Mouse (Mus musculus) layer of hippocampus, postnatal 14 days (tissue): ENCODE measurements around the gene Mgarp. TPM values are rescaled to one million over a fixed set of nuclear protein-coding genes. Genes with fewer than 3 reads are reported as not detected.
A peak's percentile ranks its signal among the peaks of the same experiment; 100 is the strongest.
"Not testable (repeated sequence)": the region's sequence is repeated elsewhere in the genome, so short reads cannot be mapped to it uniquely, and the experiment has no call there.

Source experiments
- DNase-seq, 2 experiments: peaks; one replicate each; pipeline ENCODE4 v3.0.0; 2021 to 2022; ENCODE audit warnings: low spot score in 2 of 2, mixed read lengths in 1 of 2
- total RNA-seq, 2 experiments: library from RNA; stranded (reverse); gene quantifications; 2 replicates each; pipeline ENCODE4 v1.2.3; 2021

The Mgarp gene
- total RNA-seq, 2 experiments from 2014 or later: not detected

DNA sequence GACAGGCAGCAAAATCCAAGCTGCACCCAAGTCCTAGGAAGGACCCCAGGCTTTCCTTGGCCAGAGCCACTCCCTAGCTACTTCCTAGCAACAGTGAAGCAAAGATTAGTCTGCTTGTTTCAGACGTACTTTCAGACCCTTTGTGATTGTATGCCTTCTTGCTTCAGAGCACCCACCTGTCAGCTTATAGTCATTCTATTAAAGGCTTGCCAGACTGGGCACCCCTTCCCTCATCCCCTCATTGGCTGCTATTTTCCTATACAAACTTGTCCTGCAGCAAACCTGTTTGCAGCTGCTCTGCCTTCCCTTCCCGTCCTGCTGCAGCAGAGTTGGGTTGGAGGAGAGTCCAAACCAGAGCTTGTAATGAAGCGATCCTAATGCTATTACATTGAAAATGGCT lies 2.1 kb upstream of the Mgarp start:
- DNase-seq: no peak

GRCm38 (mm10) chr3:51397700-51398299 lies 1.3 kb upstream of the Mgarp start:
- DNase-seq: no peak

GRCm38 (mm10) chr3:51395461-51396145 lies 935 bp downstream of the Mgarp start:
- no peak for DNase-seq

DNA sequence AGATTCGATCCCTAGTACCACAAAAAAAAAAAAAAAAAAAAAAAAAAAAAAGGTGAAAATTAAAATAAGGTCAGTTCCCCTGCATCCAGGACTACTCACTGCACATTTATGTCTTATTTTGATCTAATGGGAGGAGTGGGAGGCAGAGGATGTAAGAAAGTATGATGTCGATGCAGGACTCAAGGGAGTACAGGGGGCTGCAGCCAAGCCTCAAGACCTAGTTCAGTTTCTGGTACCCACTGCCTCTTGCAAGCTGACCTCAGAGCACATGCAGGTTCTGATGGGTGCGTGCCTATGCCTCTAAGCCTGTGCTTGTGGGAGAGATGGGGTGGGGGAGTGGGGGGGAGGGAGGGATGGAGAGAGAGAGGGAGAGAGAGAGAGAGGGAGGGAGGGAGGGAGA lies 1.7 kb downstream of the Mgarp start:
- DNase-seq: no peak

DNA sequence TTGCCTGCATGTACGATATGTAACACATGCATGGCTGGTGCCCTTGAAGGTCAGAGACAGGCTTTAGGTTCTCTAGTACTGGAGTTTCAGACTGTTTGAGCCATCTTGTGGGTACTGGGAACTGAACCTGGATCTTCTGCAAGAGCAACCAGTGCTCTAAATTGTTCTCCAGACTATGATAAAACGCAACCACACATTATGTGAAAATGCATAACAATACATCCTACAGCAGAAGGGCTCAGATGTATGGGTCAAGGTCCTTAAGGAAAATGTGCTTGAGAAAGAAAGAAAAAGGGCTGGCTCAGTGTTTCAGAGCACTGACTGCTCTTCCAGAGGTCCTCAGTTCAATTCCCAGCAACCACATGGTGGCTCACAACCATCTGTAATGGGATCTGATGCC lies 2.9 kb downstream of the Mgarp start:
- DNase-seq: no peak

DNA sequence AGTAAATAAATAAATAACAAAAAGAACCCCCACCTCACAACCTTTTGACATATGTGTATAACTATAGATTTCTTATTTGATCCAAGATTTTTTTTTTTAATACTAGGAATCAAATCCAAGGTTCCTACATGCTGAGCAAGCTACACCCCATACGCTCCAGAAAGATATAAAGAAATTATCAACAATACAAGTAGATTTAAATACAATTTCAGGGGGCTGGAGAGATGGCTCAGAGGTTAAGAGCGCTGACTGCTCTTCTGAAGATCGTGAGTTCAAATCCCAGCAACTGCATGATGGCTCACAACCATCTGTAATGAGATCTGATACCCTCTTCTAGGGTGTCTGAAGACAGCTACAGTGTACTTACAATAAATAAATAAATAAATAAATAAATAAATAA lies 3.5 kb downstream of the Mgarp start:
- DNase-seq: not testable (repeated sequence)

DNA sequence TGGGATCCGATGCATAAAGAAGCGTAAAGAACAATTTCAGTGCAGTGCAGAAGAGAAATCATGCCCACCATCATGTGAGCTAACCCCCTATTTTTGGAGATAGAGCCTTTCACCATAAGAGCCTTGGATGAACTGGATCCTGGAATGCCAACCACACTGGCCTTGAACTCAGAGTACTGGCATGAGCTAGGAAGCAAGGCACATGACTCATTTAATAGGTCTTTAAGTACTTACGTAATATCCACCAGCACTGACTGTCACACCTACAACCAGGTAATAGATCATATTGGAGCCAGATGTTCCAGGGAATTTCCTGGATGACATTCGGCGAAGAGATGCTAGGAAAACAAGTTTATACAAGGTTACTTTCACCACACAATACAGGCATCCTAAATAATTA lies 4.9 kb downstream of the Mgarp start:
- DNase-seq: no peak

DNA sequence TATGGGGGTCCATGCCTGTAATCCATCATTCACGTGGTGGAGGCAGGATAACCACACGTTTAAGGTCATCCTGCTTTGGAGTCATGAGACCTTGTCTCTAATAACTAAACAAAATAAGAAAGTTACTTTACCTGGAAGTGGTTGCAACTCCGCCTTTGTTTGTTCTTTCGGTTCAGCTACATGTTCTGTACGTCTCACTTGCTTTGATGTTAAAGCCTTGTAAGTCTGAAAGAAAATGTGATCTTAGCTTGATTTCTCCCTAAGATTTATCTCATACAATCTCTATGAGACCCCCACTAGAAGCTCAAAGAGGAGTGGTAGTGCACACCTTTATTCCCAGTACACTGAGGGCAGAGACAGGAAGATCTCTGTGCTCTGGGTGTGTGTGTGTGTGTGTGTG lies 5.4 kb downstream of the Mgarp start:
- DNase-seq: no peak

DNA sequence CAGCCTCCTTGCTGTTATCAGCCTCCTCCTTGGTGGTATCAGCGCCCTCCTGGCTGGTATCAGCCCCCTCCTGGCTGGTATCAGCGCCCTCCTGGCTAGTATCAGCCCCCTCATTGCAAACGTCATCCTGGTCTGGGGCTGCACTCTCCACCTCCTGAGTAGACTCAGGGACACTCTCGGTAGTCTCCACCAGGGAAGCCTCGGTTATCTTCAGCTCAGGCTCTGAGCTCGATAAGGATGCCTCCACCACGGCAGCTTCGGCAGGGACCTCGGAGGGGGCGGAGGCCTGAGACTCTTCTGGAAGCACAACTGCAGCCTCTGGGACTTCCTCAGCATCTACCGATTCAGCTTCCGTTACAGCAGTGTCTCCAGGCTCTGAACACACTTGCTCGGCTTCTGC lies 7.6 kb downstream of the Mgarp start:
- DNase-seq: no peak

DNA sequence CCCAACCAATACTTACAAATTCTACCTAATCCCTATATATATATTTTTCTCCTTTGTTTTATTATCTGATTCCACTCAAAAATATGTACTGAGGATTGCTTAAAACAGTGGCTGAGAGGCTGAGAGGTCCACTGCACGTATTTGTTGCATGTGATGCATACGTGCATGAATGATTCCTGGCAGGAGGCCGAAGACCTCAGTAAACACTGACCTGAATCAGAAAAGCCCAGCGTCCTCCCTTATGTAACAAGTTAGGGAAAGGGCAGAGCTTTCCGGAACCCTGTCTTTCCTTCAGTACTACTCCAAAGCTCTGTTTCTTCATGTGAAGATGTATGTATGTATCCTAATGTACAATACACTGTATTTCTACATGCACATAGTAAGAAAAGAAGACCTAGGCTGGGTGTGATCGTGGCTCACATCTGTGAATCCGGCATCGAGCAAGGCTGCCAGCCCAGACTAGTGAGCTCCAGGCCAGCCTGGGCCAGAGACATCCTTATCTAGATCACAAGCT lies 8.6 kb downstream of the Mgarp start:
- no peak for DNase-seq

DNA sequence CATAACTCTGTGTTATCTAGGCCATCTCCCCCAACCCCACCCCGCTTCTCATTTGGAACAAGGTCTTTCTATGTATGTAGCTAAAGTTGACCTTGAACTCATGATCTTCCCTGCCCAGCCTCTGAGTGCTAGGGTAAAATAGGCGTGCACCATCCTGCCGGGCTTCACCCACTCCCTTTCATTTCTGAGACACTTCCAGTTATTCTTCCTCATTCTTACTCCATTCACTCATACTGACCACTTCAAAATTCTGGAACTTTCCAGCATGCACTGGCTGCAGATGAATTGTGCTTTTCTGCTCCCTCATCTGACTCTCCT lies 9.4 kb downstream of the Mgarp start:
- DNase-seq: no peak

- no peak for DNase-seq
Observed at GRCm38 (mm10) chr3:51386441-51387133, 10.0 kb downstream of the Mgarp start.

DNA sequence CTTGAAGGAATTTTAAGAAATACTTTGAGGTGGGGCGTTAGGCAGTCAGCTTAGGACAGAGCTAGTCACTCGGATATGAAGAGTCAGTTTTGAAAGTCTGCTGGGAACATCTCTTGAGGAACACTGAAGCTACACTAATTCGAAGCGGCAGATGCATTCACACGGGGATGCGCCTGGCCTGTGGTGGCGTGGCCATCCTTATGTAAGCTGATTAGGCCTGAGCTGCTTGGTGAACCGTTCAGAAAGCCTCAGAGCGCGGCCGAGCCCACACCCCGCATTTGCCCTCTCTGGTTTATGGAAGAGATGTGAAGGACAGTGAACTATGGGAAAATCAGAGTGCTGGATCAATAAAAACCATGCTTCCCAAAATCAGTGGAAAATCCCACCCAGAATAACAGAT lies 13.1 kb downstream of the Mgarp start:
- DNase-seq: no peak

GRCm38 (mm10) chr3:51380660-51381014 lies 15.9 kb downstream of the Mgarp start:
- no peak for DNase-seq

- DNase-seq: no peak
Observed at GRCm38 (mm10) chr3:51379786-51380659, 16.5 kb downstream of the Mgarp start.

- no peak for DNase-seq
Observed at GRCm38 (mm10) chr3:51378665-51378946, 17.9 kb downstream of the Mgarp start.

- peak in 1 of 2 experiments; percentile 27 for DNase-seq
Observed at GRCm38 (mm10) chr3:51377878-51378664, 18.5 kb downstream of the Mgarp start.

DNA sequence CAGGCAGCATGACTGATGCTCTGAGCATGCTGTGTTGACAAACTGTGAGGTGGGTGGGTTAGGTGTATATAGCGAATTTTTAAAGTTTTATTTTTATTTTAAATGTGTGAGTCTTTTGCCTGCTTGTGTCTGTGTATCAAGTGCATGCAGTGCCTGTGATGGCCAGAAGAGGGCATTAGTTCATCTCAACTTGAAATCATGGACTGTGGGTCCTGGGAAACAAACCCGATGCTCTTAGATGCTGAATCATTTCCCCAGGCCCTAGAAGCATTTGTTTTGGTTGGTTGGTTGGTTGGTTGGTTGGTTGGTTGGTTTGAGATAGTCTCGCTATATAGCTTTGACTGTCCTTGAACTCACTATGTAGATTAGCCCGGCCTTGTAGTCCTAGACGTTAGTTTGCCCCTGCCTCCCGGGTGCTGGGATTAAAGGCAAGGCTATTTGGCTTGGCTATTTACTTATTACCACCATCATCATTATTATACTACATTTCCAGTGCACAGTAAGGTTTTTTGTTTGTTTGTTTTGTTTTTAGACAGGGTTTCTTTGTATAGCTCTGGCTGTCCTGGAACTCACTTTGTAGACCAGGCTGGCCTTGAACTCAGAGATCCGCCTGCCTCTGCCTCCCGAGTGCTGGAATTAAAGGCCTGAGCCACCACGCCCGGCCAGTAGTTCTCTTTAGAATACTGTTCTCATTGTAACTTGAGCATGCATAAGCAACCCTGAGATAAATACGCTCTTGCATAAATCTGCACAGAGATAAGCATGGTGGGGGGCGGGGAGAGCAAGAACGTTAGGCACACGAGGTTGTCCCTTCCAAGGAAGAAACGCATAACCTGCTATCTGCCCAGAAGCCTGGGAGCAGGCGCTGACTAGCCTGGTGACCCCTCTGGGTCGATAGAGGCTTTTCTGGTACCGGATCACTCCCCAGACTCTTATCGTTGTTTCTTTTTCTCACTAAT lies 21.0 kb downstream of the Mgarp start:
- peak in 1 of 2 experiments; percentile 50 for DNase-seq

DNA sequence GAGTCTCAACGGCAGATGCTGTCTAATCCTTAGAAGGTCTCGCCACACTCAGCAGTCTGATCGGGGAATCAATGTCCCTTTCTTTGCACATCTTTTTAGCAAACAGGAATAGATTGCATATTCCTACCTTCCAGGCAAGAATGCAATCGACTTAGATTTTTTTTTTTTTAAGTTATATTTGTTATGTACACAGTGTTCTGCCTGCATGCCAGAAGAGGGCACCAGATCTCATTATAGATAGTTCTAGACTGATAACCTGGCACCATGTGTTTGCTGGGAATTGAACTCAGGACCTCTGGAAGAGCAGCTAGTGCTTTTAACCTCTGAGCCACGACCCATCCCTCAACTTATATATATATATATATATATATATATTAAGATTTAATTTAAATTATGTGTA lies 23.0 kb downstream of the Mgarp start:
- DNase-seq: no peak

GRCm38 (mm10) chr3:51372883-51373282 lies 23.7 kb downstream of the Mgarp start:
- DNase-seq: no peak
